Mouse (Mus musculus) forebrain, embryonic 10.5 days (tissue): ENCODE results near the gene Ice2. TPM values are rescaled to one million over a fixed set of nuclear protein-coding genes. Genes with fewer than 3 reads are reported as not detected.

Experiments
- DNase-seq: peaks from one replicate; pipeline ENCODE4 v3.0.0-alpha.2; 2017; ENCODE audit warnings: low spot score; ENCODE audit errors: extremely low spot score
- H3K27ac ChIP-seq: fragments of 300-500 bp; sonication (generic); 2 replicates; pipeline ENCODE4 v1.5.1; 2016; ENCODE audit warnings: mild to moderate bottlenecking
- H3K27me3 ChIP-seq: fragments of 300-500 bp; sonication (generic); 2 replicates; pipeline ENCODE4 v1.6.1; 2016; ENCODE audit warnings: mild to moderate bottlenecking; ENCODE audit not compliant: poor library complexity, severe bottlenecking
- H3K36me3 ChIP-seq: fragments of 300-500 bp; sonication (generic); replicated peaks from 2 replicates; pipeline ENCODE4 v1.6.1; 2016; ENCODE audit warnings: mild to moderate bottlenecking, moderate library complexity
- H3K4me1 ChIP-seq: fragments of 300-500 bp; sonication (generic); 2 replicates; pipeline ENCODE4 v1.6.1; 2016
- H3K4me3 ChIP-seq: fragments of 300-500 bp; sonication (generic); 2 replicates; pipeline ENCODE4 v1.5.1; 2016; ENCODE audit warnings: mild to moderate bottlenecking, moderate library complexity
- H3K9me3 ChIP-seq: fragments of 300-500 bp; sonication (generic); 2 replicates; pipeline ENCODE4 v1.6.1; 2016; ENCODE audit warnings: mild to moderate bottlenecking, moderate library complexity
- WGBS: fragments of 180-500 bp; shearing (Covaris S2); methylation state at CpG from one replicate; pipeline ENCODE4 v1.1.7; 2016; 5-methylcytosine and 5-hydroxymethylcytosine counted together
- polyA plus RNA-seq: library from polyadenylated mRNA; unstranded; fragments of >200 nt; fragmentation: Nextera tagmentation; extraction: Ambion mirVana; gene quantifications from 2 replicates; pipeline ENCODE4 v1.2.1, GENCODE M21; 2016

Ice2 gene
- polyA plus RNA-seq, 1 experiment from 2014 or later: 21.1 TPM

- no peak overlapping the region for H3K4me3 ChIP-seq
- H3K4me1 ChIP-seq: peaks cover 20% of the 10 kb centered on the region
- peaks cover 57% of the 10 kb centered on the region for H3K36me3 ChIP-seq
- peak; percentile 30 for DNase-seq
- H3K27ac ChIP-seq: peak overlapping the region; percentile 40; the same call in 1 of the 2 replicates
- no peaks in the 10 kb centered on the region for H3K9me3 ChIP-seq
- no peaks in the 10 kb centered on the region for H3K27me3 ChIP-seq
- WGBS: 56% methylated on average over 6 of the region's 6 CpGs
These were observed 34.3 kb downstream of the Ice2 start for GRCm38 (mm10) chr9:69431863-69432555.

GRCm38 (mm10) chr9:69435194-69435593 lies 37.5 kb downstream of the Ice2 start:
- no peak for DNase-seq
- H3K27me3 ChIP-seq: no peaks in the 10 kb centered on the region
- H3K4me3 ChIP-seq: no peak overlapping the region
- peaks cover 26% of the 10 kb centered on the region for H3K4me1 ChIP-seq
- H3K9me3 ChIP-seq: no peaks in the 10 kb centered on the region
- 89% methylated on average over 10 of the region's 10 CpGs for WGBS
- no peak overlapping the region for H3K27ac ChIP-seq
- peaks cover 28% of the 10 kb centered on the region for H3K36me3 ChIP-seq

GRCm38 (mm10) chr9:69435662-69436061 lies 38.0 kb downstream of the Ice2 start:
- Histone ChIP-seq H3K9me3 (no peaks in the 10 kb centered on the region), H3K27me3 (no peaks in the 10 kb centered on the region), H3K27ac (no peak overlapping the region), H3K4me1 (peaks cover 28% of the 10 kb centered on the region), H3K36me3 (peaks cover 24% of the 10 kb centered on the region), H3K4me3 (no peak overlapping the region)
- DNase-seq: no peak

GRCm38 (mm10) chr9:69439805-69440357 lies 42.2 kb downstream of the Ice2 start:
- DNase-seq: no peak
- H3K9me3 ChIP-seq: no peaks in the 10 kb centered on the region
- H3K4me3 ChIP-seq: no peak overlapping the region
- WGBS: 36% methylated on average over 7 of the region's 7 CpGs
- H3K27me3 ChIP-seq: no peaks in the 10 kb centered on the region
- no peak overlapping the region for H3K27ac ChIP-seq
- H3K4me1 ChIP-seq: peaks cover 11% of the 10 kb centered on the region
- H3K36me3 ChIP-seq: no peaks in the 10 kb centered on the region

GRCm38 (mm10) chr9:69442471-69443038 lies 44.8 kb downstream of the Ice2 start:
- no peaks in the 10 kb centered on the region for H3K9me3 ChIP-seq
- H3K4me3 ChIP-seq: no peak overlapping the region
- no peaks in the 10 kb centered on the region for H3K27me3 ChIP-seq
- no peak overlapping the region for H3K27ac ChIP-seq
- DNase-seq: no peak
- no peaks in the 10 kb centered on the region for H3K36me3 ChIP-seq
- 85% methylated on average over 6 of the region's 6 CpGs for WGBS
- peaks cover 11% of the 10 kb centered on the region for H3K4me1 ChIP-seq

- Histone ChIP-seq H3K27me3 (no peaks in the 10 kb centered on the region), H3K4me1 (peaks cover 11% of the 10 kb centered on the region), H3K27ac (no peak overlapping the region), H3K4me3 (no peak overlapping the region), H3K9me3 (no peaks in the 10 kb centered on the region), H3K36me3 (no peaks in the 10 kb centered on the region)
- DNase-seq: no peak
- 80% methylated on average over 3 of the region's 3 CpGs for WGBS
These were observed 45.5 kb downstream of the Ice2 start for GRCm38 (mm10) chr9:69443203-69443602.

GRCm38 (mm10) chr9:69448801-69449200 lies 51.1 kb downstream of the Ice2 start:
- no peak for DNase-seq
- Histone ChIP-seq H3K27me3 (peaks cover 21% of the 10 kb centered on the region), H3K4me3 (no peak overlapping the region), H3K9me3 (no peaks in the 10 kb centered on the region), H3K27ac (no peak overlapping the region), H3K4me1 (peaks cover 10% of the 10 kb centered on the region), H3K36me3 (no peaks in the 10 kb centered on the region)
- 76% methylated on average over 3 of the region's 3 CpGs for WGBS

GRCm38 (mm10) chr9:69450636-69451035 lies 52.9 kb downstream of the Ice2 start:
- Histone ChIP-seq H3K36me3 (no peaks in the 10 kb centered on the region), H3K4me1 (peaks cover 24% of the 10 kb centered on the region), H3K27ac (no peak overlapping the region), H3K4me3 (no peak overlapping the region), H3K9me3 (no peaks in the 10 kb centered on the region), H3K27me3 (peaks cover 40% of the 10 kb centered on the region)
- DNase-seq: no peak
- WGBS: 87% methylated on average over 9 of the region's 9 CpGs

- H3K27ac ChIP-seq: no peak overlapping the region
- H3K4me1 ChIP-seq: peaks cover 24% of the 10 kb centered on the region
- no peaks in the 10 kb centered on the region for H3K36me3 ChIP-seq
- WGBS: 92% methylated on average over 10 of the region's 10 CpGs
- no peak for DNase-seq
- no peaks in the 10 kb centered on the region for H3K9me3 ChIP-seq
- H3K4me3 ChIP-seq: no peak overlapping the region
- peaks cover 54% of the 10 kb centered on the region for H3K27me3 ChIP-seq
These were observed 54.4 kb downstream of the Ice2 start for GRCm38 (mm10) chr9:69451886-69452810.

GRCm38 (mm10) chr9:69453066-69453900 lies 55.6 kb downstream of the Ice2 start, which contains the start of gene Anxa2:
Gene Anxa2 (plus strand): TSS chr9:69453620.
- Histone ChIP-seq H3K4me1 (peaks cover 33% of the 10 kb centered on the region), H3K27me3 (peaks cover 54% of the 10 kb centered on the region), H3K4me3 (peak within 1 kb of the TSS; percentile 60), H3K36me3 (no peaks in the 10 kb centered on the region), H3K27ac (peak within 1 kb of the TSS; percentile 81), H3K9me3 (no peaks in the 10 kb centered on the region)
- peak; percentile 37 for DNase-seq
- 13% methylated on average over 36 of the region's 37 CpGs for WGBS

- 6% methylated on average over 32 of the region's 32 CpGs for whole genome bisulfite sequencing
- H3K27me3 ChIP-seq: peaks cover 54% of the 10 kb centered on the region
- peak overlapping the region; percentile 81 for H3K27ac ChIP-seq
- no peaks in the 10 kb centered on the region for H3K36me3 ChIP-seq
- peaks cover 39% of the 10 kb centered on the region for H3K4me1 ChIP-seq
- H3K9me3 ChIP-seq: no peaks in the 10 kb centered on the region
- peak overlapping the region; percentile 60 for H3K4me3 ChIP-seq
- DNase-seq: peak; percentile 40
These were observed 56.4 kb downstream of the Ice2 start for GRCm38 (mm10) chr9:69453901-69454666.
